Mouse (Mus musculus) layer of hippocampus, postnatal 25 days (tissue): ENCODE data around the gene Timeless. TPM values are rescaled to one million over a fixed set of nuclear protein-coding genes. Genes with fewer than 3 reads are reported as not detected.
A peak's percentile ranks its signal among the peaks of the same experiment; 100 is the strongest.
"Not testable (repeated sequence)": the region's sequence is repeated elsewhere in the genome, so short reads cannot be mapped to it uniquely, and the experiment has no call there.

ENCODE experiments used
- DNase-seq, 2 experiments: peaks; one replicate each; pipeline ENCODE4 v3.0.0; 2022; ENCODE audit warnings: mixed read lengths in 2 of 2, low spot score in 1 of 2; ENCODE audit errors: extremely low spot score in 1 of 2
- total RNA-seq, 2 experiments: library from RNA; stranded (reverse); gene quantifications; 2 replicates each; pipeline ENCODE4 v1.2.3; 2021

Timeless gene
- total RNA-seq, 2 experiments from 2014 or later, result 4.3 to 5.6 TPM

DNA sequence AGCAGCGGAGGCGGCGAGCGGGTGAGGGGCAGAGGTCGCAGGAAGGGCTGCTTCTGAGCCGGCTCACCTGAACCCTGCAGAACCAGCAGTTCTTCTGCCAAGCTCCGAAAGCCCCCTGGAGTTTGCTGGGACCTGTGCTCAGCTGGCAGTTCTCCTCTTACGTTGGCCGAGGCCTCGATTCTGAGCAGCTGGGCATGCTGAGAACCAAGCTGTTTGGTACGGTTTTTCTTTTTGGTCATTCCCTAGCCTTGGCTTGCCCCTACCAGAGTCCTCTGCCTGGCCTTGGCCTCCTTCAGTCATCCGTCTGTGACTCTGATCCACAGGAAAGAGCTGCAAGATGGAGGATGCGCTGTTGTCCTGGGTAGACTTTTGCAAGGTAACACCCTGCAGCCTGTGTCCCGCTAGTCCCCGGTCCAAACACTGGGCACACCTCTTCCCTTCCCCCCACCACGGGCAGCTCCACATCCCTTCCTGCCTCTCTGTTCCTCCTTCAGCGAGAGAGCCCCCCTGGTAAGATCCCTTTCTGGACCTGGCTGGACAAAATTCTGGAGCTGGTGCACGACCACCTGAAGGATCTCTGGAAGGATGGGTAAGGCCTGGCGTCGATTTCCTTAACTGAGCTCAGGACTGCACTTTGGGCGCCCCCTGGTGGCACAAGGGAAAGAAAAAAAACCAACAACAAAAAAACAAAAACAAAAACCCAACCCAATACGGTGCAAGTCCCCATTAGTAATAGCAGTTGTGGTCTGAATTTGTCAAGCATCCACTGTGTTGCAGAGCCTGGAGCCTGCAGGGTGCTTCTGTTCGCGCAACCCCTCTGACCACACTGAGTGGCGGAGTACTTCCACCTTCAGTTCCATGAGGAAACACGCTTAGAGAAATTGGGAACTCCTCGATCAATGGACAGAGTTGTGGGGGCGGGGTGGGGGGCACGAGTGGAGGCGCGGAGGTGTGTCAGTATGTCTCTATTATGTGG, 52.0 kb downstream of the Timeless start:
- peak; percentile 57 to 79 for DNase-seq

DNA sequence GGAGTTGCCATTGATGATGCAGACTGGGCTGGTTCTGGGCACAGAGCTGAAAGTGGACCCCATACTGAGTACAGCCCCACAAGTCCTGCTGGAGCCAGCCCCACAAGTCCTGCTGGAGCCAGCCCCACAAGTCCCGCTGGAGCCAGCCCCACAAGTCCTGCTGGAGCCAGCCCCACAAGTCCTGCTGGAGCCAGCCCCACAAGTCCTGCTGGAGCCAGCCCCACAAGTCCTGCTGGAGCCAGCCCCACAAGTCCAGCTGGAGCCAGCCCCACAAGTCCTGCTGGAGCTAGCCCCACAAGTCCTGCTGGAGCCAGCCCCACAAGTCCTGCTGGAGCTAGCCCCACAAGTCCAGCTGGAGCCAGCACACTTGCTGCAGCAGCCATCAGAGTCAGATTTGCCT, 58.7 kb downstream of the Timeless start:
- DNase-seq, result not testable (repeated sequence)

DNA sequence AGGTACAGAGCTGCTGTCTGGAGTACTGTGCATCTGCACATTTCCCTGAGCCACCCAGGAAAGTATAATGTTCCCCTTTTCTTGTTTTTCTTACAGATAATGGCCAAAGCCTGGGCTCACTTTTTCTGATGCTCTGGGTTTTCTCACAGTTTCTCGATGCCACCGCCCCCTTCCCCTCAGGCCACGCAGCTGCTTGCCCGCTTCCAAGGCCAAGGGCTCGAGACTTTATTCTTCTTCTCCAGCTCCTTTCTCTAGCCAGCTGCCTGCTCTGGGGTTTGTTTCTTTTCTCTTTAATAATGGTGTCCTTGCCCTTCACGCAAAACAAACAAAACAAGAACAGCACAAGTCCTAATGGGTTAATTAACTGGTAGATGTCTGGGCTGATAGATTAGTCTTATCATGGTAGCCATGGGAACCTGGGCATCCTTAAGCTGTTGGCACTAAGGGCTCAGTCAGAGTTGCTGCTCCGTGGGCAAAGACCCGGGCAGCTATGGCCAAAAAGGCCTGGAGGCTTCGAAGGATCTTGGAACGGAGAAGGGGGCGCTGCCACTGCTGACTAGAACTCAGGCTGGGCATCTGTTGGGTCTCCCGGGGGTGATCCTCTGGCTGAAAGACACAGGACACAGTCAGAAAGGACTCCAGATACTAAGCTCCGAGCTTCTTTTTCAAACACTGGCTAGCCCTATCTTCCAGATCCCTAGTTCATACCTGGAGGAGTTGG, 64.7 kb downstream of the Timeless start:
- DNase-seq, result no peak

DNA sequence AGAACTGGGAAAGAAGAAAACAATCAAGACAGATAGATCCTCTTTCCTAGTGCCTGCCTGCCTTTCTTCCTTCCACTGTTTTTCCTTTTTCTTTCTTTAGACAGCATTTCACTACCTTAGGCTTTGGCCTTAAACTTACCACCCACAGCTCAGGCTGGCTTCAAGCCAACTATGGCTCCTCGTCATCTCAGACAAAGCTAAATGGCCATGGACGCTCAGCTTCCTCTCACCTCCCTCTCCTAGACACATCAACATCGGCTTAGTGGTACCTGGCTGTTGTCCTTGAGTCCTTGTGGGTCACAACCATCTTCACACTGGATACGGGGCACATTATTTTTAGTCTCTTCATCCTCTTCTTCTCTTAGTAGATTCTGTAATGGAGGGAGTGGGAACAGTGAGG, 65.4 kb downstream of the Timeless start:
- no peak for DNase-seq

DNA sequence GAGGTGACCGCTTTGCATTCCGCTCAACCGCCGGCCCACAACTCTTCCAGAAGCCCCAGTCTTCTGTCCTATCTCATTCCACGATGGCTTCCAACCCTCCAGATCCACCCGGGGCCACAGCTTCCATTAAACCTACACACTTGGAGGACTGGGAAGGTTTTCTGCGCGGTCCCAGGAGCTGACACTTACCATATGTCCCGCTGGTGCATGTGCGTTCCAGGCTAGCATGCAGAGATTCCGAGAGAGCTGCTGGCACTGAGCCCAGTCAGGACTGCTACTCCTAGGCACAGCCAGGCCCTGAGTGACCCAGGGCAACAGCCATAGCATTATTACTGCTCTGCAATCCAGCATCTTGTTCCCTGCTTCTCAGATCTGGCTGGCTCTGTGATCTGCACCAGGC, 65.8 kb downstream of the Timeless start:
- no peak for DNase-seq

DNA sequence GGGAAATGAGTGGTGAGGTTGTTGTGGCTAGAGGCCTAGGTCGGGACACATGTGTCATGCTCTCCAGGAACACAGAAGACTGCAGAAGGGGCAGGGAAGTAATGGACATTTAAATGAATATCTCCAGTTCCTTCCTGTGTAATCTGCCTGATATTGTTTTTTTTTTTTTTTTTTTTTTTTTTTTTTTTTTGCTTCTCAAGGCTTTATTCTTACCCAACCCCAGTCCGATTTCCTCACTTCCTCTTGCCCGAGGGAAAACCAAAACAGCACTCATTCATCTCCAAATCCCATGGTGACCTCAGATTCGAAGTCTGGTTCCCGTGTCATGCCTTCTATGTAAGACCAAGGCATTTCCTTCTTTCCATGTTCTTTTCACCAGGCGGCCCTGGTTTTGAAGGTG, 66.4 kb downstream of the Timeless start:
- no peak for DNase-seq

DNA sequence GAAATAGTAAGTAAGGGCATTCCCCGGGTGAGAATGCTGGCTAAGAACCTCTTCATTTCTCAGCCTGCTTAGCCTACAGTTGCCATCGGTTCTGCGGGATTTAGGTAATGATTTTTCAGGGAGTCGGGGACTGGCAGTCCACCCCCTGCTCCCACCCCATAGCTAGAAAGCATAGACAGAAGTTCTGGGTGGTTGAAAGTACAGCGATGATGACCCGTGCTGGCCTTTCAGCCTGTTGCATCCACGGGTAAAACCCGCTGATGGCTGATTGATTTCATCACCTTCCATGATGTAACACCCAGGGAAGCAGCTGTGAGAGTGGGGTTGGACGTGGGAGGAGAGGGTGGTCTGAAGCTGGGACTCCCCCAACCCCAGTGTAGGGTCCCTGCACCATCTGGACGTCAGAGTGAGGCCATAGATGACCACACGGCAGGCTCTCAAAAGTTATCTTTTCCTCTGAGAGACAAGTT, 66.9 kb downstream of the Timeless start, which contains the start of gene Il23a:
Gene Il23a (minus strand): TSS at position 51 of the 470 bp plus-strand sequence.
- DNase-seq, result no peak

GRCm38 (mm10) chr10:128302357-128302756, 70.5 kb downstream of the Timeless start:
- DNase-seq, result no peak

Other genes with a start within 250 kb of the Timeless start
- gene Hsd17b6, start 224.5 kb upstream of the Timeless start, total RNA-seq, result not detected
- gene Prim1, start 216.9 kb upstream of the Timeless start, total RNA-seq, result 1 to 10 TPM; 6.6 to 6.8 TPM
- gene Naca, start 196.5 kb upstream of the Timeless start, total RNA-seq, result 100 to 1,000 TPM; 317 to 351 TPM
- 100 to 1,000 TPM; 134 to 145 TPM for gene Ptges3, start 173.1 kb upstream of the Timeless start, total RNA-seq
- gene Atp5b, start 148.8 kb upstream of the Timeless start, total RNA-seq, result 1,000 to 10,000 TPM; 1,588 to 1,852 TPM
- gene Baz2a, start 140.5 kb upstream of the Timeless start, total RNA-seq, result 10 to 100 TPM; 32.2 to 42.5 TPM
- 10 to 100 TPM; 11.5 to 11.9 TPM for gene Rbms2, start 51.8 kb upstream of the Timeless start, total RNA-seq
- 10 to 100 TPM; 19.2 to 23.5 TPM for gene Gls2, start 37.6 kb upstream of the Timeless start, total RNA-seq
- 10 to 100 TPM in 1 of 2 experiments, 1 to 10 TPM in 1; 8.5 to 10.6 TPM for gene Spryd4, start 20.3 kb upstream of the Timeless start, total RNA-seq
- not detected for gene Mip, start 6.2 kb upstream of the Timeless start, total RNA-seq
- gene Apon, start 22.0 kb downstream of the Timeless start, total RNA-seq, result not detected
- not detected for gene Apof, start 36.6 kb downstream of the Timeless start, total RNA-seq
- gene Stat2, start 38.5 kb downstream of the Timeless start, total RNA-seq, result 10 to 100 TPM; 27.8 to 30.0 TPM
- gene Il23a, start 66.7 kb downstream of the Timeless start, total RNA-seq, result 1 to 10 TPM in 1 of 2 experiments, under 1 TPM in 1; 0.84 to 1.1 TPM
- 10 to 100 TPM; 12.3 to 17.4 TPM for gene Pan2, start 71.3 kb downstream of the Timeless start, total RNA-seq
- gene Cnpy2, start 90.4 kb downstream of the Timeless start, total RNA-seq, result 10 to 100 TPM; 81.1 to 92.0 TPM
- gene Cs, start 105.7 kb downstream of the Timeless start, total RNA-seq, result 100 to 1,000 TPM; 232 to 242 TPM
- 10 to 100 TPM; 52.9 to 53.5 TPM for gene Coq10a, start 136.9 kb downstream of the Timeless start, total RNA-seq
- 10 to 100 TPM; 54.7 to 69.5 TPM for gene Ankrd52, start 145.1 kb downstream of the Timeless start, total RNA-seq
- gene Slc39a5, start 169.2 kb downstream of the Timeless start, total RNA-seq, result not detected
- gene Nabp2, start 179.4 kb downstream of the Timeless start, total RNA-seq, result 100 to 1,000 TPM in 1 of 2 experiments, 10 to 100 TPM in 1; 96.7 to 101 TPM
- 10 to 100 TPM; 68.0 to 76.9 TPM for gene Rnf41, start 179.6 kb downstream of the Timeless start, total RNA-seq
- 100 to 1,000 TPM; 228 to 242 TPM for gene Smarcc2, start 227.2 kb downstream of the Timeless start, total RNA-seq